Mouse (Mus musculus): ENCODE measurements around the gene Gp9. TPM values are rescaled to one million over a fixed set of nuclear protein-coding genes. Genes with fewer than 3 reads are reported as not detected.

Gp9 gene
- polyA plus RNA-seq (2015; fragmentation: Nextera tagmentation; extraction: Ambion mirVana) = 1.7 and 2.4 TPM in 2 replicates

GRCm38 (mm10) chr6:87777842-87778241, at the start of gene Gp9:
Gene Gp9, plus strand, starts transcription at chr6:87778072.
- Histone ChIP-seq H3K9ac (no peak within 1 kb of the TSS), H3K4me3 (replicated peaks) (no peak within 1 kb of the TSS), H3K27ac (no peak within 1 kb of the TSS), H3K9me3 (no peaks in the 10 kb centered on the region), H3K4me2 (no peak within 1 kb of the TSS), H3K27me3 (replicated peaks) (no peaks in the 10 kb centered on the region), H3K36me3 (no peaks in the 10 kb centered on the region), H3K4me1 (peaks cover 6% of the 10 kb centered on the region; the same call in 1 of the 2 replicates)
- ATAC-seq (ENCODE audit: insufficient read depth, low FRiP score, low read depth) = peak; percentile 35; the same call in 1 of the 2 replicates
- 66% methylated on average over 2 of the region's 2 CpGs for WGBS

DNA sequence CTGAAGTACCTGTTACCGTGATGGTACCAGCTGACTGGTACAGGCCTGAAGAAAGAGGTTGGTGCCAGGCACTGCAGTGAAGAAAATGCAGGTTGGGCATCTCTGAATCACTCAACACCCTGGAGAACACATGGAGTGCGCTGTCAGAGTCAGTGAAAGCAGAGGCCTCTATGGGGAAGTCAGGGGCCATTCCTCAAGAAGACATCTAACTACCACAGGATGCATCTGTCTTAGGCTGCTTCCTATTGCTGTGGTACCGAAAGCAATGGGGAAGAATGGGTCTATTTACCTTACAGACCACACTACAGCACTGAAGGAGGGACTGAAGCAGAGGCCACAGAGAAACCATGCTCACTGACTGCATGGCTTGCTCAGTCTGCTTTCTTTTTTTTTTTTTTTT, 49.8 kb upstream of the Gp9 start:
- H3K9me3 ChIP-seq = no peaks in the 10 kb centered on the region
- 62% methylated on average over 3 of the region's 3 CpGs for WGBS
- H3K4me1 ChIP-seq = peaks cover 25% of the 10 kb centered on the region
- H3K27me3 ChIP-seq (replicated peaks) = peaks cover 41% of the 10 kb centered on the region
- H3K27ac ChIP-seq = no peak overlapping the region
- ATAC-seq (ENCODE audit: insufficient read depth, low FRiP score, low read depth) = no peak
- no peak overlapping the region for H3K4me3 ChIP-seq (replicated peaks)
- H3K9ac ChIP-seq = no peak overlapping the region
- H3K4me2 ChIP-seq = no peak overlapping the region
- H3K36me3 ChIP-seq = no peaks in the 10 kb centered on the region

- peak overlapping the region; percentile 61 for H3K4me3 ChIP-seq (replicated peaks)
- WGBS = 20% methylated on average over 13 of the region's 13 CpGs
- no peak for ATAC-seq (ENCODE audit: insufficient read depth, low FRiP score, low read depth)
- peaks cover 45% of the 10 kb centered on the region for H3K27me3 ChIP-seq (replicated peaks)
- peak overlapping the region; percentile 90 for H3K4me2 ChIP-seq
- H3K4me1 ChIP-seq = peaks cover 34% of the 10 kb centered on the region
- no peaks in the 10 kb centered on the region for H3K36me3 ChIP-seq
- H3K27ac ChIP-seq = no peak overlapping the region
- no peak overlapping the region for H3K9ac ChIP-seq
- no peaks in the 10 kb centered on the region for H3K9me3 ChIP-seq
These were observed 47.7 kb upstream of the Gp9 start for GRCm38 (mm10) chr6:87730141-87730540.

DNA sequence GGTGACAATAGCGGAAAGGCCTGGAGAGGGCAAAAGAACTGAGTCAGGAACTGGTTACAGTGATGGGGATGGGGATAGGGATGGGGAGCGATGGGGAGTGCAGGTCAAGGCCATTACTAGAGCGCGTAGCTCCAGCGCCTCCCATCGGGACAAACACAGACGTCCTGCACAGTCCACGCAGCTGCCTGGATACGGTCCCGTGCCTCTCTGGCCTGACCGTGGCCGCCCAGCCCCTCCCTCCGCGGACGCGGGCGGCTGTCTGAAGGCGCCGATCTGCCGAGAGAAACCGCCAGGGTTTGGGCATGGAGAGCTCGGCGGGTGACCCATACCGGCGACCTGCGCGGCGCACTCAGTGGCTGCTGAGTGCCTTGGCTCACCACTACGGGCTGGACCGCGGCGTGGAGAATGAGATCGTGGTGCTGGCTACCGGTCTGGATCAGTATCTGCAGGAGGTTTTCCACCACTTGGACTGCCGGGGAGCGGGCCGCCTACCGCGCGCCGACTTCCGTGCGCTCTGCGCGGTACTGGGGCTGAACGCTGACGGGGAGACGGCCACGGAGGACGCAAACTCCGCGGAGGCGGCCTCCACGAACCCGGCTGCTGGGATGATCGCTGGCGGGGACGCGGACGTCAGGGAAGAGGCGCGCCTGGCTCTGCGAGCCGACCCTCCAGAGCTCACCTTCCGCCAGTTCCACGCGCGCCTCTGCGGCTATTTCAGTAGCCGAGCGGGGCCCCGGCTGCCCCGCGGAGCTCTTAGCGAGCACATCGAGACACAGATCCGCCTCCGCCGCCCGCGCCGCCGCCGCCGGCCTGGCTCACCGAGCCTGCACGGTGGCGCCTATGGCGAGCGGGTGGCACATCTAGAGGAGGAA, 47.0 kb upstream of the Gp9 start, which contains the start of gene Efcc1:
Efcc1 (plus strand) TSS at position 279 of the 872 bp plus-strand sequence.
- no peaks in the 10 kb centered on the region for H3K9me3 ChIP-seq
- H3K9ac ChIP-seq = peak within 1 kb of the TSS; percentile 25
- WGBS = under 1% methylated on average over 89 of the region's 90 CpGs
- H3K36me3 ChIP-seq = no peaks in the 10 kb centered on the region
- H3K4me1 ChIP-seq = peaks cover 34% of the 10 kb centered on the region
- peak within 1 kb of the TSS; percentile 90 for H3K4me2 ChIP-seq
- H3K27ac ChIP-seq = peak within 1 kb of the TSS; percentile 33
- peak; percentile 54 for ATAC-seq (ENCODE audit: insufficient read depth, low FRiP score, low read depth)
- peak within 1 kb of the TSS; percentile 61 for H3K4me3 ChIP-seq (replicated peaks)
- H3K27me3 ChIP-seq (replicated peaks) = peaks cover 45% of the 10 kb centered on the region

DNA sequence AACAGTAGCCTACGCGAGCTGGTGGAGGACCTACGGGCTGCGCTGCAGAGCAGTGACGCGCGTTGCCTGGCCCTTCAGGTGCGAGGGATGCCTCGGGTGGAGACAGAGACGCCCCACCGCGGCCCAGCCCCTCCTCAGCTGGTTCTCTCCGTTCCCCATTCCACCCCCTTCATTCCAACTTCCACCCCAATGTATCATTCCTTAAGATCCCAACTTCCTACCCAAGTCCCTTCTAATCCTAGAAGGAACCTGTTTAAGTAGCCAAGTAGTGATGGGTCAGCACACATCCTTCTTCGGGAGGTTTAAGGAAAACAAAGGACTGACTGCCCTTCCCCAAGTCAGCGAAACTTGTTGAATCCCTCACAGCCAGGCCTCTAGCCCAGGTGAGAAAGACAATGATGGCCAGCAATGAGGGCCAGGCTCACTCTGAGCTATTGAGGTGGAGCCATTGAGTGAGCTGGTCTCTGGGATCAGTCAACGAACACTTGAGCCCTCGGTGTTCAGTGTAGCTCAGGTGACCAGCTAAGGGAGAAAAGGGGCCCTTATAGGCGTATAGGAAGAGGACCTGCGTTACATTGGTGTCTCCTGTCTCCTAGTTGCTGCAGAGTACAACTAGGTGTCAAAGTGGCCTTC, 46.3 kb upstream of the Gp9 start:
- Histone ChIP-seq H3K9ac (peak overlapping the region; percentile 25), H3K36me3 (no peaks in the 10 kb centered on the region), H3K4me3 (replicated peaks) (peak overlapping the region; percentile 61), H3K9me3 (no peaks in the 10 kb centered on the region), H3K27ac (peak overlapping the region; percentile 33; the same call in 1 of the 2 replicates), H3K27me3 (replicated peaks) (peaks cover 45% of the 10 kb centered on the region), H3K4me1 (peaks cover 34% of the 10 kb centered on the region), H3K4me2 (peak overlapping the region; percentile 90)
- WGBS = 6% methylated on average over 19 of the region's 19 CpGs
- no peak for ATAC-seq (ENCODE audit: insufficient read depth, low FRiP score, low read depth)

- Histone ChIP-seq H3K4me2 (peak overlapping the region; percentile 90), H3K4me1 (peaks cover 34% of the 10 kb centered on the region), H3K9me3 (no peaks in the 10 kb centered on the region), H3K4me3 (replicated peaks) (peak overlapping the region; percentile 42), H3K36me3 (no peaks in the 10 kb centered on the region), H3K9ac (no peak overlapping the region), H3K27me3 (replicated peaks) (peaks cover 45% of the 10 kb centered on the region), H3K27ac (no peak overlapping the region)
- WGBS = 4% methylated on average over 53 of the region's 53 CpGs
- ATAC-seq (ENCODE audit: insufficient read depth, low FRiP score, low read depth) = no peak
These were observed 45.5 kb upstream of the Gp9 start for GRCm38 (mm10) chr6:87732151-87733011.

DNA sequence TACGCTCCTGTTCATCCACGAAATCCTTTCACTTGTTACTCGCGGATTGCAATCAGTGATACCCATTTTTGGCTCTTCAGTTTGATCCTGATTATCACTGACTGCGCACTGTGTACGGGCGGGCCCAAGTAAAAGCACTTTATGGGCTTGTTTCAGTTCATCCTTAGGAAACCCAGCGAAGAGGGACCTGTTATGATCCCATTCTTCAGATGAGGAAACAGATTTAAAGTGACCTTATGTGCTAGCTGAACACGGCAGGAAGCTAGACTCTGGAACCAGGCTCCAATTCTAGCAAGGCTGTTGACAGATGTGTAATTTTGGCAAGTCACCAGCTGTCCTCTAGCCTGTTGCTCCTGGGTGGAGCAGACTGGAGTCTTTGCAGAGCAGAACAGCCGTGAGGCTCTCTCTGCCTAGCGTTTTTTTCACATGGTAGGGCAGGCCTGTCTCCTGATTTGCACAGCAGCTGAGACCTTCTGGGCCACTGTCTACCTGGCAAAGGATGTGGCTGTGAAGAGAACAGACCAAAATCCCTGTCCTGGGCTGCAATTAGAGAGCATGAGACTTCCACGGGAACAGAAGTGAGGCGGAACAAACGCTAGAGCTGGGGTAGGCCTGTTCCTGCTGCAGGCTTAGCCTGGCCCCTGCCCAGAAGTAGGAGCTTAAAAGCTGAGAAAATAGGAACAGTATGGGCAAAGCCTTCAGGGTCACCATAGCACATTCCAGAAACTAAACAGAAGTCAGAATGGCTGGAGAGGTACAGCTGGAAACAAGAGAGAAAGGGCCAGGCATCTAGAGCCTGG, 44.5 kb upstream of the Gp9 start:
- ATAC-seq (ENCODE audit: insufficient read depth, low FRiP score, low read depth) = peak; percentile 23; the same call in 1 of the 2 replicates
- peak overlapping the region; percentile 42; the same call in 1 of the 2 replicates for H3K4me3 ChIP-seq (replicated peaks)
- H3K9ac ChIP-seq = no peak overlapping the region
- no peaks in the 10 kb centered on the region for H3K9me3 ChIP-seq
- peaks cover 34% of the 10 kb centered on the region for H3K4me1 ChIP-seq
- 31% methylated on average over 14 of the region's 14 CpGs for WGBS
- H3K36me3 ChIP-seq = no peaks in the 10 kb centered on the region
- H3K4me2 ChIP-seq = peak overlapping the region; percentile 90
- H3K27me3 ChIP-seq (replicated peaks) = peaks cover 45% of the 10 kb centered on the region
- H3K27ac ChIP-seq = peak overlapping the region; percentile 52

DNA sequence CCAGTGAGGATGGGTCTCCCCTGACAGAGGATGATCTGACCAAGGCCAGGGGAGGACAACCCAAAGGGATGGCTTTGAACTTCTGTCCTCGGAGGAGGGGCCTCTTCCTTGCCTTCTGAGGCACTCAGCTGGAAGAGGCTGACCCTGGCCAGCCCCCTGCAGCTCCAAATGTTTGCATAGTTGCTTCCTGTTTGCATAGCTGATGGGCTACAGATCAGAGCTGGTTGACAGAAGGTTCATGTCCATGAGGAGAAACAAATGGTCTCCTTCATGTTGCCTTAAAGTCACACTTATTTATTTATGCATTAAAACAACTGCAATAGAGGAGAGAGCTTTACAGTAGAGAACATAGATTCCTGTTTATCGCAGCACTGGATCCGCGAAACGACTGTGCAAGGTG, 43.7 kb upstream of the Gp9 start:
- WGBS = 25% methylated on average over 5 of the region's 5 CpGs
- H3K27ac ChIP-seq = peak overlapping the region; percentile 52; the same call in 1 of the 2 replicates
- ATAC-seq (ENCODE audit: insufficient read depth, low FRiP score, low read depth) = 0 out of 2 replicates have a peak, but pooled peaks have one; percentile 16

GRCm38 (mm10) chr6:87736923-87737322, 40.9 kb upstream of the Gp9 start:
- WGBS = 87% methylated on average over 4 of the region's 4 CpGs
- ATAC-seq (ENCODE audit: insufficient read depth, low FRiP score, low read depth) = no peak
- H3K4me2 ChIP-seq = no peak overlapping the region
- no peak overlapping the region for H3K4me3 ChIP-seq (replicated peaks)
- H3K36me3 ChIP-seq = no peaks in the 10 kb centered on the region
- peaks cover 16% of the 10 kb centered on the region for H3K27me3 ChIP-seq (replicated peaks)
- no peak overlapping the region for H3K27ac ChIP-seq
- no peaks in the 10 kb centered on the region for H3K9me3 ChIP-seq
- peaks cover 22% of the 10 kb centered on the region for H3K4me1 ChIP-seq
- H3K9ac ChIP-seq = no peak overlapping the region

More for the DNA sequence above, 43.7 kb upstream of the Gp9 start:
- Histone ChIP-seq H3K9ac (no peak overlapping the region), H3K4me1 (peaks cover 35% of the 10 kb centered on the region), H3K4me2 (no peak overlapping the region), H3K4me3 (replicated peaks) (no peak overlapping the region), H3K27me3 (replicated peaks) (peaks cover 43% of the 10 kb centered on the region), H3K9me3 (no peaks in the 10 kb centered on the region), H3K36me3 (no peaks in the 10 kb centered on the region)

DNA sequence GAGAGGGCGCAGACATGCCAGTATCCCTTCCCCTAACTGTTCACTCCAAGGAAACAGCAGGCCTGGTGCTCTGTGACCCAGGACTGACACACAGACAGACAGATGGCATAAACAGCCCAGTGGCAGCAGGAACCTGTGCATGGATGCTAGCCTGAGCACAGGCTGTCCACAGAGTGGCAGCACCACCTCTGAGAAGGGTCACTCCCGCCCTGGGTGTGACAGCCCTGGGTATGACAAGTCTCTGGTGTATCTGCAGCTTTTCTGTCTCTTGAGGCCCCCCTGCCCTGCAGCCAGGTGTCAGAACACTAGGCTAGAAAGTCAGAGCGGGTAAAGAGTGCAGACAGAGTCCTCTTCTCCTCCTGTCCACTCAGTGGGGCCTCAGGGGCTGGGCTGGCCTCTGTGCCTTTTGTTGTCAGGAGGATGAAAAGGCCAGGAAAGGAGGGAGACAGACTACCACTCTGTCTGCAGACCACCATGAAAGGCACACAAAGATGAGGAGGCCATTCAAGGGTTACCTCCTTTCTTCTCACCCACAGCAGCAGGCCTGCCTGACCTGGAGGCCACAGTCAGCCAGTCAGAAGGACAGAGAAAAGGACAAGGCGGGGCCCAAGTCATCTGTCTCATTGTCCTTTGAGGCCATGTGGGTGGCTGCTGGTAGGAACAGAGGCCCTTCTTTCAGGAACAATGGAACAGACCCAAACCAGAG, 39.8 kb upstream of the Gp9 start:
- H3K27me3 ChIP-seq (replicated peaks) = peaks cover 4% of the 10 kb centered on the region; the same call in 1 of the 2 replicates
- no peak overlapping the region for H3K4me2 ChIP-seq
- H3K4me3 ChIP-seq (replicated peaks) = no peak overlapping the region
- peaks cover 12% of the 10 kb centered on the region; the same call in 1 of the 2 replicates for H3K4me1 ChIP-seq
- WGBS = 67% methylated on average over 4 of the region's 4 CpGs
- H3K36me3 ChIP-seq = no peaks in the 10 kb centered on the region
- no peak overlapping the region for H3K27ac ChIP-seq
- H3K9me3 ChIP-seq = no peaks in the 10 kb centered on the region
- no peak overlapping the region for H3K9ac ChIP-seq
- ATAC-seq (ENCODE audit: insufficient read depth, low FRiP score, low read depth) = no peak

Measured in stomach, embryonic 15.5 days (tissue).